Mouse (Mus musculus): ENCODE results near the gene Fbxl17. TPM values are rescaled to one million over a fixed set of nuclear protein-coding genes. Genes with fewer than 3 reads are reported as not detected.

Fbxl17 gene
- total and polyA plus RNA-seq, 3 experiments = 5.0 to 9.7 TPM; not detected in 1

DNA sequence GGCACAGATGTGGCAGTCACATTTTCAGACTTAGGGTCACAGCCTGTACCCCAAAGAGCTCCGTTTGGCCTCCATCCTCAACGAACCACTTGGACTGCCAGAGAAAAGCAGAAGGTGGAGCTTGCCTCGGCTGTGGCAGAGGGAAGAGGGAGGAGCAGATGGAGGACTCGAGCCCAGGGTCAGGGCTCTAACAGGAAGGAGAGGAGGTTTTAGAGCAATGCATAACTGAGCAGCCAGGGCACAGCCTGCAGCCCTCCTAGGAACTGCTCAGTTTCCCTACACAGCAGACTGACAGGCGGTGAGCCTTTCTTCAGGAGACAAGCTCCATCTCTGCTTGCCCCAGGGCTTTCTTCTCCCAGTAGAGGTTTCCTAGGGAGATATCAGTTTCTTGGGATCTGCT, 178.5 kb downstream of the Fbxl17 start:
- H3K9ac ChIP-seq (ENCODE audit: control insufficient read depth, low read depth, low read length, poor library complexity, severe bottlenecking) = no peak overlapping the region
- no peaks in the 10 kb centered on the region for H3K79me2 ChIP-seq (ENCODE audit: control insufficient read depth, insufficient read depth, low read length, poor library complexity)
- H3K27ac ChIP-seq (ENCODE audit: control insufficient read depth, low read depth, low read length) = no peak overlapping the region
- H3K4me3 ChIP-seq (ENCODE audit: control insufficient read depth in 1 of 2, insufficient read depth in 1 of 2, low read depth in 2 of 2, low read length in 2 of 2) = no peak overlapping the region
- H3K4me1 ChIP-seq (ENCODE audit: control insufficient read depth in 1 of 2, insufficient read depth in 2 of 2, low read length in 2 of 2) = no peaks in the 10 kb centered on the region
- no peaks in the 10 kb centered on the region for H3K36me3 ChIP-seq (ENCODE audit: control insufficient read depth in 1 of 2, insufficient read depth in 2 of 2, low read length in 2 of 2)
- H3K27me3 ChIP-seq (ENCODE audit: control insufficient read depth in 1 of 2, insufficient read depth in 2 of 2, low read length in 2 of 2) = no peaks in the 10 kb centered on the region
- H3K9me3 ChIP-seq (replicated peaks; ENCODE audit: insufficient read depth, low read length) = no peaks in the 10 kb centered on the region
- no peak for DNase-seq (ENCODE audit: low read depth, low spot score)
- no peak for TF ChIP-seq SIN3A (IDR thresholded peaks at IDR 0.05; ENCODE audit: low read length)
- no peak for TF ChIP-seq POLR2AphosphoS2 (IDR thresholded peaks at IDR 0.05; ENCODE audit: low read length)
- no peak for TF ChIP-seq MYC (IDR thresholded peaks at IDR 0.05; ENCODE audit: low read depth, low read length)
- TF ChIP-seq KAT2A (conservative IDR thresholded peaks at IDR 0.05; ENCODE audit: low read depth, low read length) = no peak
- TF ChIP-seq ZNF384 (IDR thresholded peaks at IDR 0.05; ENCODE audit: low read depth, low read length) = no peak
- no peak for TF ChIP-seq GATA1 (IDR thresholded peaks at IDR 0.05; ENCODE audit: low read depth, low read length)
- no peak for TF ChIP-seq BHLHE40 (IDR thresholded peaks at IDR 0.05; ENCODE audit: borderline replicate concordance, low read depth, low read length)
- no peak for TF ChIP-seq MAX (IDR thresholded peaks at IDR 0.05; ENCODE audit: low read length)
- no peak for TF ChIP-seq MXI1 (IDR thresholded peaks at IDR 0.05; ENCODE audit: low read depth, low read length)
- no peak for TF ChIP-seq NRF1 (IDR thresholded peaks at IDR 0.05; ENCODE audit: insufficient read depth, low read depth, low read length, poor library complexity, severe bottlenecking)
- no peak for TF ChIP-seq EP300 (IDR thresholded peaks at IDR 0.05; ENCODE audit: low read depth in 1 of 2, low read length in 2 of 2)
- TF ChIP-seq USF1 (IDR thresholded peaks at IDR 0.05; ENCODE audit: low read depth, low read length) = no peak
- no peak for TF ChIP-seq MEF2A (IDR thresholded peaks at IDR 0.05; ENCODE audit: extremely low read depth, insufficient replicate concordance, low read depth, low read length, poor library complexity, severe bottlenecking)
- no peak for TF ChIP-seq TBP (IDR thresholded peaks at IDR 0.05; ENCODE audit: low read depth, low read length)
- TF ChIP-seq E2F4 (IDR thresholded peaks at IDR 0.05; ENCODE audit: borderline replicate concordance, low read depth, low read length) = no peak
- no peak for TF ChIP-seq POLR2A (IDR thresholded peaks at IDR 0.05; ENCODE audit: control insufficient read depth in 1 of 2, insufficient read depth in 1 of 2, low read depth in 1 of 2, low read length in 2 of 2, poor library complexity in 1 of 2)
- TF ChIP-seq CHD1 (IDR thresholded peaks at IDR 0.05; ENCODE audit: low read depth, low read length) = no peak
- no peak for TF ChIP-seq NELFE (IDR thresholded peaks at IDR 0.05; ENCODE audit: low read depth, low read length)

- Histone ChIP-seq H3K9ac (ENCODE audit: control insufficient read depth, low read depth, low read length, poor library complexity, severe bottlenecking) (no peak overlapping the region), H3K79me2 (ENCODE audit: control insufficient read depth, insufficient read depth, low read length, poor library complexity) (no peaks in the 10 kb centered on the region), H3K4me1 (ENCODE audit: control insufficient read depth in 1 of 2, insufficient read depth in 2 of 2, low read length in 2 of 2) (peaks cover 0 to 4% of the 10 kb centered on the region in 2 experiments; a peak in 2 of 4 replicates)
These were observed 182.3 kb downstream of the Fbxl17 start for GRCm38 (mm10) chr17:63317518-63317917.

More at GRCm38 (mm10) chr17:63317518-63317917, 182.3 kb downstream of the Fbxl17 start:
- Histone ChIP-seq H3K36me3 (ENCODE audit: control insufficient read depth in 1 of 2, insufficient read depth in 2 of 2, low read length in 2 of 2) (peaks cover 0 to 7% of the 10 kb centered on the region in 2 experiments; a peak in 2 of 4 replicates), H3K27me3 (ENCODE audit: control insufficient read depth in 1 of 2, insufficient read depth in 2 of 2, low read length in 2 of 2) (no peaks in the 10 kb centered on the region), H3K27ac (ENCODE audit: control insufficient read depth, low read depth, low read length) (no peak overlapping the region), H3K4me3 (ENCODE audit: control insufficient read depth in 1 of 2, insufficient read depth in 1 of 2, low read depth in 2 of 2, low read length in 2 of 2) (no peak overlapping the region), H3K9me3 (replicated peaks; ENCODE audit: insufficient read depth, low read length) (no peaks in the 10 kb centered on the region)
- TF ChIP-seq ZKSCAN1 (IDR thresholded peaks at IDR 0.05; ENCODE audit: low read depth, low read length) (no peak), BHLHE40 (IDR thresholded peaks at IDR 0.05; ENCODE audit: borderline replicate concordance, low read depth, low read length) (no peak)
- no peak for DNase-seq (ENCODE audit: low read depth, low spot score)

Measured in MEL (cell line).